Comparison of ENCODE assay signal across 23 mouse cellular contexts in genomic region chr16:48842266-48842665, GRCm38 (mm10). TPM values are rescaled to one million over a fixed set of nuclear protein-coding genes. Genes with fewer than 3 reads are reported as not detected.
DNase-seq lines count a peak whose midpoint lies in the region; ATAC-seq and TF ChIP-seq lines count a peak whose summit lies in the region.
"Had no signal": no experiment of that assay in that cellular context is flagged by ENCODE, and none has a peak within 500 bp of the region (broad histone marks: within the 10 kb centered on the region; RNA-seq: fewer than 3 reads in every experiment).

Gene Retnla, plus strand, starts transcription at chr16:48842551.

- ATAC-seq in lung, postnatal 0 days: peak; percentile 74
- ATAC-seq in forebrain, embryonic 12.5 days (ENCODE audit: low FRiP score): no peak
- ATAC-seq: CD4-positive, CD25-positive, alpha-beta regulatory T cell, adult 4 months; forebrain, embryonic 13.5 days; forebrain, postnatal 0 days had no signal

- no peak within 1 kb of the TSS for H3K9ac ChIP-seq in lung, postnatal 0 days (replicated peaks; ENCODE audit: low read depth)
- H3K9ac ChIP-seq in forebrain, embryonic 12.5 days: no peak within 1 kb of the TSS
- H3K9ac ChIP-seq: embryonic facial prominence, embryonic 12.5 days; forebrain, embryonic 13.5 days; forebrain, postnatal 0 days; heart, embryonic 12.5 days; hindbrain, embryonic 14.5 days had no signal

- no peaks in the 10 kb centered on the region for H3K9me3 ChIP-seq in lung, postnatal 0 days (ENCODE audit: low read length)
- H3K9me3 ChIP-seq in forebrain, embryonic 12.5 days: no peaks in the 10 kb centered on the region
- H3K9me3 ChIP-seq: embryonic facial prominence, embryonic 12.5 days; forebrain, embryonic 13.5 days; G1E; heart, embryonic 12.5 days; hindbrain, embryonic 10.5 days had no signal

- H3K27me3 ChIP-seq in kidney, adult 2 months (replicated peaks; ENCODE audit: control insufficient read depth, insufficient read depth, low read length): no peaks in the 10 kb centered on the region
- no peaks in the 10 kb centered on the region for H3K27me3 ChIP-seq in lung, postnatal 0 days (replicated peaks; ENCODE audit: insufficient read depth, low read length)
- no peaks in the 10 kb centered on the region for H3K27me3 ChIP-seq in forebrain, embryonic 12.5 days
- H3K27me3 ChIP-seq: embryonic facial prominence, embryonic 12.5 days; forebrain, embryonic 13.5 days; heart, embryonic 12.5 days had no signal

- no peaks in the 10 kb centered on the region for H3K36me3 ChIP-seq in kidney, adult 2 months (ENCODE audit: control insufficient read depth, insufficient read depth, low read length)
- no peaks in the 10 kb centered on the region for H3K36me3 ChIP-seq in lung, postnatal 0 days (ENCODE audit: insufficient read depth, low read length)
- H3K36me3 ChIP-seq in forebrain, embryonic 12.5 days (replicated peaks): no peaks in the 10 kb centered on the region
- H3K36me3 ChIP-seq: embryonic facial prominence, embryonic 12.5 days; G1E; heart, embryonic 12.5 days; hindbrain, embryonic 10.5 days had no signal

- no peak for DNase-seq in adrenal gland, adult 2 months
- DNase-seq in adrenal gland, postnatal 4 days (ENCODE audit: low spot score in 2 of 2): no peak
- no peak for DNase-seq in kidney, adult 2 months
- no peak for DNase-seq in kidney, adult 11 months
- DNase-seq in lung, postnatal 0 days (ENCODE audit: low spot score): peak; percentile 58
- no peak for DNase-seq in lung, postnatal 4 days
- DNase-seq in gonadal fat pad, adult 2 months (ENCODE audit: low read depth): no peak
- DNase-seq: B cell, adult 2 months; cerebellum, adult 11-12 months; cerebellum, adult 9-10 months; cerebellum, postnatal 25 days; forebrain, postnatal 0 days; gastrocnemius, postnatal 14 days had no signal

- no peak within 1 kb of the TSS for H3K4me3 ChIP-seq in kidney, adult 2 months (ENCODE audit: insufficient read depth, low read depth, low read length)
- H3K4me3 ChIP-seq in lung, postnatal 0 days (ENCODE audit: low read depth, low read length): no peak within 1 kb of the TSS
- no peak within 1 kb of the TSS for H3K4me3 ChIP-seq in forebrain, embryonic 12.5 days (replicated peaks)
- H3K4me3 ChIP-seq: embryonic facial prominence, embryonic 12.5 days; forebrain, embryonic 13.5 days; heart, embryonic 12.5 days; hindbrain, embryonic 10.5 days had no signal

- H3K4me2 ChIP-seq in lung, postnatal 0 days (replicated peaks; ENCODE audit: low read depth, low read length): 0 out of 2 replicates have a peak within 1 kb of the TSS, but pooled peaks have one; percentile 5
- H3K4me2 ChIP-seq in forebrain, embryonic 12.5 days: no peak within 1 kb of the TSS
- H3K4me2 ChIP-seq: embryonic facial prominence, embryonic 12.5 days; forebrain, embryonic 13.5 days; heart, embryonic 12.5 days; hindbrain, embryonic 14.5 days had no signal

- no peak within 1 kb of the TSS for H3K27ac ChIP-seq in kidney, adult 2 months (ENCODE audit: insufficient read depth, low read depth, low read length)
- no peak within 1 kb of the TSS for H3K27ac ChIP-seq in lung, postnatal 0 days (ENCODE audit: low read length)
- no peak within 1 kb of the TSS for H3K27ac ChIP-seq in forebrain, embryonic 12.5 days
- H3K27ac ChIP-seq: embryonic facial prominence, embryonic 12.5 days; forebrain, embryonic 13.5 days; hindbrain, embryonic 10.5 days; hindbrain, embryonic 14.5 days had no signal

- WGBS in kidney, adult 2 months: 79% methylated on average over 3 of the region's 3 CpGs
- WGBS in lung, postnatal 0 days: 40% methylated on average over 3 of the region's 3 CpGs
- WGBS in forebrain, embryonic 12.5 days: 90% methylated on average over 3 of the region's 3 CpGs

- TF ChIP-seq CTCF in kidney, adult 2 months (conservative IDR thresholded peaks at IDR 0.05; ENCODE audit: insufficient read depth, insufficient read length, low read depth, low read length): no peak
- no peak for TF ChIP-seq CTCF in lung, postnatal 0 days (IDR thresholded peaks at IDR 0.05)

- no peak for TF ChIP-seq EP300 in lung, postnatal 0 days (IDR thresholded peaks at IDR 0.05)

- TF ChIP-seq POLR2A in kidney, adult 2 months (IDR thresholded peaks at IDR 0.05; ENCODE audit: low read depth, low read length): no peak

- H3K4me1 ChIP-seq in kidney, adult 2 months (ENCODE audit: control insufficient read depth, insufficient read depth, low read length): no peaks in the 10 kb centered on the region
- no peaks in the 10 kb centered on the region for H3K4me1 ChIP-seq in lung, postnatal 0 days (ENCODE audit: insufficient read depth, low read depth, low read length)
- no peaks in the 10 kb centered on the region for H3K4me1 ChIP-seq in forebrain, embryonic 12.5 days
- H3K4me1 ChIP-seq: embryonic facial prominence, embryonic 12.5 days; forebrain, embryonic 13.5 days; heart, embryonic 12.5 days; hindbrain, embryonic 10.5 days had no signal

RNA-seq across cellular contexts. Expression of gene Retnla, which starts in this region (rescaled TPM):
- 10 to 100 TPM; 14.5 to 36.5 TPM for total RNA-seq in adrenal gland, adult 2 months (2021)
- 23.0 and 26.3 TPM in 2 replicates for polyA plus RNA-seq in adrenal gland, adult 2 months (2012; rRNA removed)
- total RNA-seq in adrenal gland, postnatal 4 days (2021): under 1 TPM in 1 of 2 experiments, not detected in 1; 0.73 TPM
- 33.9 and 44.0 TPM in 2 replicates for polyA plus RNA-seq in kidney, adult 2 months (2012; rRNA removed)
- 693 and 1,146 TPM in 2 replicates for polyA plus RNA-seq in lung, postnatal 0 days (2015; fragmentation: Nextera tagmentation; extraction: Ambion mirVana)
- 302 and 828 TPM in 2 replicates for polyA plus RNA-seq in gonadal fat pad, adult 2 months (2012; rRNA removed)
- polyA plus RNA-seq in forebrain, embryonic 12.5 days (2016; fragmentation: Nextera tagmentation; extraction: Ambion mirVana): not detected in 2 replicates
- total RNA-seq: forebrain, postnatal 0 days; G1E; granulocyte monocyte progenitor cell, adult 5-6 weeks had no signal
- polyA plus RNA-seq: brain, embryonic 14.5 days; CD4-positive, CD25-positive, alpha-beta regulatory T cell, adult 4 months; embryonic facial prominence, embryonic 12.5 days; forebrain, embryonic 13.5 days; G1E; heart, embryonic 12.5 days; hindbrain, embryonic 10.5 days; hindbrain, embryonic 14.5 days had no signal

Comparison
In these comparisons a context has a peak if more than half of its experiments do, and no peak if none do; other contexts are left out.
1. RNA of gene Retnla (total RNA-seq): 14.5 to 36.5 TPM in adrenal gland, adult 2 months; 0.73 TPM in adrenal gland, postnatal 4 days; every median in the first group is over 4 times any median in the second.
2. RNA of gene Retnla (polyA plus RNA-seq): 693 to 1,146 TPM in lung, postnatal 0 days, 302 to 828 TPM in gonadal fat pad, adult 2 months, 33.9 to 44.0 TPM in kidney, adult 2 months and 23.0 to 26.3 TPM in adrenal gland, adult 2 months; not detected in forebrain, embryonic 12.5 days; every median in the first group is over 10 times any median in the second.